Mouse (Mus musculus): Measurements from ENCODE around the gene Islr2. TPM values are rescaled to one million over a fixed set of nuclear protein-coding genes. Genes with fewer than 3 reads are reported as not detected.

Islr2 gene
- polyA plus RNA-seq, 1 experiment from 2014 or later: 0.43 TPM

- DNase-seq (ENCODE audit: low spot score): no peak
- no peak for ATAC-seq (replicated peaks; ENCODE audit: low FRiP score)
- Histone ChIP-seq H3K4me2 (no peak overlapping the region), H3K4me1 (replicated peaks; ENCODE audit: control insufficient read depth, insufficient read depth, low read length) (peaks cover 6% of the 10 kb centered on the region; the same call in 1 of the 2 replicates), H3K27ac (ENCODE audit: low read depth, low read length) (no peak overlapping the region), H3K4me3 (ENCODE audit: low read depth, low read length) (no peak overlapping the region), H3K36me3 (ENCODE audit: control insufficient read depth, insufficient read depth, low read length) (no peaks in the 10 kb centered on the region), H3K9ac (ENCODE audit: low read depth, low read length) (no peak overlapping the region), H3K27me3 (replicated peaks; ENCODE audit: control insufficient read depth, insufficient read depth, low read length) (no peaks in the 10 kb centered on the region), H3K9me3 (ENCODE audit: control insufficient read depth, low read length) (no peaks in the 10 kb centered on the region)
- WGBS: 42% methylated on average over 3 of the region's 3 CpGs
These were observed 48.8 kb downstream of the Islr2 start for GRCm38 (mm10) chr9:58155366-58155765.

- Histone ChIP-seq H3K4me2 (no peak overlapping the region), H3K4me3 (ENCODE audit: low read depth, low read length) (no peak overlapping the region), H3K9me3 (ENCODE audit: control insufficient read depth, low read length) (no peaks in the 10 kb centered on the region), H3K27me3 (replicated peaks; ENCODE audit: control insufficient read depth, insufficient read depth, low read length) (peaks cover 2% of the 10 kb centered on the region; the same call in 1 of the 2 replicates), H3K4me1 (replicated peaks; ENCODE audit: control insufficient read depth, insufficient read depth, low read length) (peaks cover 4% of the 10 kb centered on the region; the same call in 1 of the 2 replicates), H3K27ac (ENCODE audit: low read depth, low read length) (no peak overlapping the region), H3K36me3 (ENCODE audit: control insufficient read depth, insufficient read depth, low read length) (no peaks in the 10 kb centered on the region), H3K9ac (ENCODE audit: low read depth, low read length) (no peak overlapping the region)
- DNase-seq (ENCODE audit: low spot score) (no peak), ATAC-seq (replicated peaks; ENCODE audit: low FRiP score) (no peak)
- WGBS: 77% methylated on average over 3 of the region's 3 CpGs
These were observed 51.0 kb downstream of the Islr2 start for GRCm38 (mm10) chr9:58153095-58153494.

GRCm38 (mm10) chr9:58150733-58151361, 53.3 kb downstream of the Islr2 start:
- WGBS: 67% methylated on average over 4 of the region's 4 CpGs
- no peaks in the 10 kb centered on the region for H3K9me3 ChIP-seq (ENCODE audit: control insufficient read depth, low read length)
- no peak overlapping the region for H3K4me3 ChIP-seq (ENCODE audit: low read depth, low read length)
- H3K9ac ChIP-seq (ENCODE audit: low read depth, low read length): no peak overlapping the region
- no peak for ATAC-seq (replicated peaks; ENCODE audit: low FRiP score)
- no peaks in the 10 kb centered on the region for H3K36me3 ChIP-seq (ENCODE audit: control insufficient read depth, insufficient read depth, low read length)
- H3K27ac ChIP-seq (ENCODE audit: low read depth, low read length): no peak overlapping the region
- H3K27me3 ChIP-seq (replicated peaks; ENCODE audit: control insufficient read depth, insufficient read depth, low read length): peaks cover 4% of the 10 kb centered on the region; the same call in 1 of the 2 replicates
- no peaks in the 10 kb centered on the region for H3K4me1 ChIP-seq (replicated peaks; ENCODE audit: control insufficient read depth, insufficient read depth, low read length)
- no peak overlapping the region for H3K4me2 ChIP-seq
- DNase-seq (ENCODE audit: low spot score): no peak

- no peak overlapping the region for H3K4me2 ChIP-seq
- 66% methylated on average over 2 of the region's 2 CpGs for WGBS
- peaks cover 4% of the 10 kb centered on the region; the same call in 1 of the 2 replicates for H3K27me3 ChIP-seq (replicated peaks; ENCODE audit: control insufficient read depth, insufficient read depth, low read length)
These were observed 55.3 kb downstream of the Islr2 start for GRCm38 (mm10) chr9:58148806-58149205.

More at GRCm38 (mm10) chr9:58148806-58149205, 55.3 kb downstream of the Islr2 start:
- Histone ChIP-seq H3K27ac (ENCODE audit: low read depth, low read length) (no peak overlapping the region), H3K4me3 (ENCODE audit: low read depth, low read length) (no peak overlapping the region), H3K9me3 (ENCODE audit: control insufficient read depth, low read length) (no peaks in the 10 kb centered on the region), H3K36me3 (ENCODE audit: control insufficient read depth, insufficient read depth, low read length) (no peaks in the 10 kb centered on the region), H3K4me1 (replicated peaks; ENCODE audit: control insufficient read depth, insufficient read depth, low read length) (no peaks in the 10 kb centered on the region), H3K9ac (ENCODE audit: low read depth, low read length) (no peak overlapping the region)
- DNase-seq (ENCODE audit: low spot score) (no peak), ATAC-seq (replicated peaks; ENCODE audit: low FRiP score) (no peak)

Small RNA genes within 50 kb of the gene (microRNA-seq; reads per million reads assigned to microRNA genes)
- not detected for gene Mir6385 (ENCODE audit: borderline number of aligned reads)

Other genes with a start within 250 kb of the Islr2 start
- 0.10 TPM in 1 of 2 replicates, not detected in the other for gene Cyp11a1, start 197.9 kb downstream of the Islr2 start, polyA plus RNA-seq (2014; fragmentation: Nextera tagmentation; extraction: Ambion mirVana)
- gene Stra6, start 140.5 kb downstream of the Islr2 start, polyA plus RNA-seq (2014; fragmentation: Nextera tagmentation; extraction: Ambion mirVana): 5.9 and 7.2 TPM in 2 replicates
- gene Ccdc33, start 85.5 kb downstream of the Islr2 start, polyA plus RNA-seq (2014; fragmentation: Nextera tagmentation; extraction: Ambion mirVana): not detected in 2 replicates
- 7.7 and 8.5 TPM in 2 replicates for gene Islr, start within 50 bp of the Islr2 start, polyA plus RNA-seq (2014; fragmentation: Nextera tagmentation; extraction: Ambion mirVana)
- 28.3 and 33.2 TPM in 2 replicates for gene Pml, start 45.5 kb upstream of the Islr2 start, polyA plus RNA-seq (2014; fragmentation: Nextera tagmentation; extraction: Ambion mirVana)
- 9.7 and 12.9 TPM in 2 replicates for gene Stoml1, start 48.8 kb upstream of the Islr2 start, polyA plus RNA-seq (2014; fragmentation: Nextera tagmentation; extraction: Ambion mirVana)
- 9.6 and 11.0 TPM in 2 replicates for gene Loxl1, start 108.9 kb upstream of the Islr2 start, polyA plus RNA-seq (2014; fragmentation: Nextera tagmentation; extraction: Ambion mirVana)
- gene Tbc1d21, start 166.1 kb upstream of the Islr2 start, polyA plus RNA-seq (2014; fragmentation: Nextera tagmentation; extraction: Ambion mirVana): not detected in 2 replicates